Mouse (Mus musculus) heart, embryonic 12.5 days (tissue): ENCODE measurements around the gene Lsg1. TPM values are rescaled to one million over a fixed set of nuclear protein-coding genes. Genes with fewer than 3 reads are reported as not detected.

Experiments
- ATAC-seq: fragments of 200-750 bp; cut with Nextera tagmentation; 2 replicates; pipeline ENCODE4 v1.8.0; 2017; ENCODE audit warnings: moderate TSS enrichment, moderate library complexity; ENCODE audit not compliant: insufficient number of reproducible peaks, low FRiP score
- H3K27ac ChIP-seq: fragments of 300-500 bp; sonication (generic); 2 replicates; pipeline ENCODE4 v1.5.1; 2016; ENCODE audit warnings: mild to moderate bottlenecking, moderate library complexity; ENCODE audit not compliant: poor library complexity, severe bottlenecking
- H3K27me3 ChIP-seq: fragments of 300-500 bp; sonication (generic); replicated peaks from 2 replicates; pipeline ENCODE4 v1.6.1; 2016; ENCODE audit warnings: mild to moderate bottlenecking, moderate library complexity
- H3K36me3 ChIP-seq: fragments of 300-500 bp; sonication (generic); 2 replicates; pipeline ENCODE4 v1.6.1; 2016; ENCODE audit warnings: mild to moderate bottlenecking, moderate library complexity
- H3K4me1 ChIP-seq: fragments of 300-500 bp; sonication (generic); replicated peaks from 2 replicates; pipeline ENCODE4 v1.6.1; 2016; ENCODE audit warnings: mild to moderate bottlenecking
- H3K4me2 ChIP-seq: fragments of 300-500 bp; sonication (generic); 2 replicates; pipeline ENCODE4 v1.6.1; 2016; ENCODE audit warnings: mild to moderate bottlenecking, moderate library complexity
- H3K4me3 ChIP-seq: fragments of 300-500 bp; sonication (generic); 2 replicates; pipeline ENCODE4 v1.5.1; 2016; ENCODE audit warnings: mild to moderate bottlenecking
- H3K9ac ChIP-seq: fragments of 300-500 bp; sonication (generic); 2 replicates; pipeline ENCODE4 v1.6.1; 2016; ENCODE audit warnings: mild to moderate bottlenecking, moderate library complexity
- H3K9me3 ChIP-seq: fragments of 300-500 bp; sonication (generic); replicated peaks from 2 replicates; pipeline ENCODE4 v1.6.1; 2016; ENCODE audit warnings: mild to moderate bottlenecking, moderate library complexity
- WGBS: fragments of 180-500 bp; shearing (Covaris S2); methylation state at CpG from one replicate; pipeline ENCODE4 v1.1.7; 2016; 5-methylcytosine and 5-hydroxymethylcytosine counted together
- polyA plus RNA-seq: library from polyadenylated mRNA; unstranded; fragments of >200 nt; fragmentation: Nextera tagmentation; extraction: Ambion mirVana; gene quantifications from 2 replicates; pipeline ENCODE4 v1.2.1, GENCODE M21; 2016

The Lsg1 gene
- polyA plus RNA-seq, 1 experiment from 2014 or later = 42.9 TPM

GRCm38 (mm10) chr16:30576392-30576791 is 11.0 kb downstream of the Lsg1 start:
- H3K27ac ChIP-seq = no peak overlapping the region
- no peaks in the 10 kb centered on the region for H3K4me1 ChIP-seq
- H3K4me3 ChIP-seq = no peak overlapping the region
- no peaks in the 10 kb centered on the region for H3K27me3 ChIP-seq
- 73% methylated on average over 1 of the region's 1 CpGs for WGBS
- H3K9me3 ChIP-seq = no peaks in the 10 kb centered on the region
- no peak for ATAC-seq
- no peak overlapping the region for H3K9ac ChIP-seq
- peaks cover 92% of the 10 kb centered on the region for H3K36me3 ChIP-seq
- H3K4me2 ChIP-seq = no peak overlapping the region

GRCm38 (mm10) chr16:30575815-30576214 is 11.6 kb downstream of the Lsg1 start:
- peaks cover 94% of the 10 kb centered on the region for H3K36me3 ChIP-seq
- H3K9ac ChIP-seq = no peak overlapping the region
- no peak overlapping the region for H3K27ac ChIP-seq
- ATAC-seq = no peak
- no peaks in the 10 kb centered on the region for H3K9me3 ChIP-seq
- WGBS = 78% methylated on average over 7 of the region's 7 CpGs
- no peaks in the 10 kb centered on the region for H3K4me1 ChIP-seq
- no peak overlapping the region for H3K4me3 ChIP-seq
- H3K27me3 ChIP-seq = no peaks in the 10 kb centered on the region
- no peak overlapping the region for H3K4me2 ChIP-seq

GRCm38 (mm10) chr16:30572239-30572638 is 15.2 kb downstream of the Lsg1 start:
- Histone ChIP-seq H3K4me3 (no peak overlapping the region), H3K4me2 (no peak overlapping the region), H3K27ac (no peak overlapping the region), H3K9ac (no peak overlapping the region), H3K9me3 (no peaks in the 10 kb centered on the region), H3K27me3 (no peaks in the 10 kb centered on the region), H3K36me3 (peaks cover 95% of the 10 kb centered on the region), H3K4me1 (0 out of 2 replicates have a peak, but pooled peaks cover 3% of the 10 kb centered on the region)
- WGBS = 63% methylated on average over 4 of the region's 4 CpGs
- no peak for ATAC-seq

- WGBS = 94% methylated on average over 5 of the region's 5 CpGs
- Histone ChIP-seq H3K4me3 (no peak overlapping the region), H3K27me3 (no peaks in the 10 kb centered on the region), H3K36me3 (peaks cover 95% of the 10 kb centered on the region), H3K9me3 (no peaks in the 10 kb centered on the region; the same call in 1 of the 2 replicates), H3K27ac (no peak overlapping the region), H3K4me2 (no peak overlapping the region), H3K9ac (no peak overlapping the region), H3K4me1 (0 out of 2 replicates have a peak, but pooled peaks cover 5% of the 10 kb centered on the region)
- no peak for ATAC-seq
These were observed 16.0 kb downstream of the Lsg1 start for GRCm38 (mm10) chr16:30571378-30571777.

GRCm38 (mm10) chr16:30570173-30570572 is 17.2 kb downstream of the Lsg1 start:
- H3K27me3 ChIP-seq = no peaks in the 10 kb centered on the region
- H3K9ac ChIP-seq = no peak overlapping the region
- no peaks in the 10 kb centered on the region; the same call in 1 of the 2 replicates for H3K9me3 ChIP-seq
- H3K4me1 ChIP-seq = 0 out of 2 replicates have a peak, but pooled peaks cover 5% of the 10 kb centered on the region
- H3K4me2 ChIP-seq = no peak overlapping the region
- ATAC-seq = no peak
- WGBS = 94% methylated on average over 4 of the region's 4 CpGs
- H3K4me3 ChIP-seq = no peak overlapping the region
- peaks cover 95% of the 10 kb centered on the region for H3K36me3 ChIP-seq
- no peak overlapping the region for H3K27ac ChIP-seq

- Histone ChIP-seq H3K9me3 (no peaks in the 10 kb centered on the region; the same call in 1 of the 2 replicates), H3K4me1 (0 out of 2 replicates have a peak, but pooled peaks cover 5% of the 10 kb centered on the region), H3K9ac (no peak overlapping the region), H3K27ac (no peak overlapping the region), H3K36me3 (peaks cover 99% of the 10 kb centered on the region), H3K27me3 (no peaks in the 10 kb centered on the region), H3K4me2 (no peak overlapping the region), H3K4me3 (no peak overlapping the region)
- no peak for ATAC-seq
- WGBS = 84% methylated on average over 6 of the region's 6 CpGs
These were observed 21.8 kb downstream of the Lsg1 start for GRCm38 (mm10) chr16:30565631-30566030.

- no peaks in the 10 kb centered on the region for H3K27me3 ChIP-seq
- no peak overlapping the region for H3K4me2 ChIP-seq
- 88% methylated on average over 4 of the region's 4 CpGs for WGBS
- H3K4me3 ChIP-seq = no peak overlapping the region
- H3K27ac ChIP-seq = no peak overlapping the region
- peaks cover 89% of the 10 kb centered on the region for H3K36me3 ChIP-seq
- H3K4me1 ChIP-seq = peaks cover 13% of the 10 kb centered on the region; the same call in 1 of the 2 replicates
- ATAC-seq = no peak
- H3K9ac ChIP-seq = no peak overlapping the region
- H3K9me3 ChIP-seq = peaks cover 8% of the 10 kb centered on the region
These were observed 26.8 kb downstream of the Lsg1 start for GRCm38 (mm10) chr16:30560601-30561000.

- Histone ChIP-seq H3K9ac (no peak overlapping the region), H3K4me2 (no peak overlapping the region), H3K27me3 (no peaks in the 10 kb centered on the region), H3K27ac (peak overlapping the region; percentile 81), H3K9me3 (peaks cover 20% of the 10 kb centered on the region), H3K4me1 (peaks cover 13% of the 10 kb centered on the region; the same call in 1 of the 2 replicates), H3K36me3 (peaks cover 83% of the 10 kb centered on the region), H3K4me3 (no peak overlapping the region)
- ATAC-seq = no peak
- WGBS = 66% methylated on average over 5 of the region's 5 CpGs
These were observed 27.9 kb downstream of the Lsg1 start for GRCm38 (mm10) chr16:30559312-30559992.

GRCm38 (mm10) chr16:30554109-30554508 is 33.3 kb downstream of the Lsg1 start:
- peaks cover 25% of the 10 kb centered on the region for H3K4me1 ChIP-seq
- WGBS = 91% methylated on average over 8 of the region's 8 CpGs
- H3K36me3 ChIP-seq = peaks cover 32% of the 10 kb centered on the region
- H3K27ac ChIP-seq = no peak overlapping the region
- no peak overlapping the region for H3K4me3 ChIP-seq
- ATAC-seq = no peak
- no peak overlapping the region for H3K9ac ChIP-seq
- no peaks in the 10 kb centered on the region for H3K27me3 ChIP-seq
- no peak overlapping the region for H3K4me2 ChIP-seq
- peaks cover 25% of the 10 kb centered on the region for H3K9me3 ChIP-seq

- peak; percentile 80 for ATAC-seq
- Histone ChIP-seq H3K36me3 (peaks cover 20% of the 10 kb centered on the region; the same call in 1 of the 2 replicates), H3K4me2 (peak overlapping the region; percentile 8; the same call in 1 of the 2 replicates), H3K27me3 (no peaks in the 10 kb centered on the region), H3K9me3 (peaks cover 25% of the 10 kb centered on the region), H3K4me1 (peaks cover 33% of the 10 kb centered on the region), H3K9ac (peak overlapping the region; percentile 30; the same call in 1 of the 2 replicates), H3K4me3 (no peak overlapping the region), H3K27ac (peak overlapping the region; percentile 82)
- WGBS = 24% methylated on average over 11 of the region's 11 CpGs
These were observed 34.6 kb downstream of the Lsg1 start for GRCm38 (mm10) chr16:30552621-30553338.

GRCm38 (mm10) chr16:30550748-30551192 is 36.6 kb downstream of the Lsg1 start, which contains the start of gene Tmem44:
Tmem44 (minus strand) TSS chr16:30550842.
- Histone ChIP-seq H3K4me3 (peak within 1 kb of the TSS; percentile 72), H3K9ac (peak within 1 kb of the TSS; percentile 87), H3K36me3 (peaks cover 22% of the 10 kb centered on the region), H3K9me3 (peaks cover 21% of the 10 kb centered on the region), H3K4me1 (peaks cover 33% of the 10 kb centered on the region), H3K4me2 (peak within 1 kb of the TSS; percentile 75), H3K27ac (0 out of 2 replicates have a peak within 1 kb of the TSS, but pooled peaks have one; percentile 2), H3K27me3 (no peaks in the 10 kb centered on the region)
- 7% methylated on average over 14 of the region's 14 CpGs for WGBS
- peak; percentile 10 for ATAC-seq
